Comparison of ENCODE assay signal across 13 mouse cellular contexts in the genomic region with DNA sequence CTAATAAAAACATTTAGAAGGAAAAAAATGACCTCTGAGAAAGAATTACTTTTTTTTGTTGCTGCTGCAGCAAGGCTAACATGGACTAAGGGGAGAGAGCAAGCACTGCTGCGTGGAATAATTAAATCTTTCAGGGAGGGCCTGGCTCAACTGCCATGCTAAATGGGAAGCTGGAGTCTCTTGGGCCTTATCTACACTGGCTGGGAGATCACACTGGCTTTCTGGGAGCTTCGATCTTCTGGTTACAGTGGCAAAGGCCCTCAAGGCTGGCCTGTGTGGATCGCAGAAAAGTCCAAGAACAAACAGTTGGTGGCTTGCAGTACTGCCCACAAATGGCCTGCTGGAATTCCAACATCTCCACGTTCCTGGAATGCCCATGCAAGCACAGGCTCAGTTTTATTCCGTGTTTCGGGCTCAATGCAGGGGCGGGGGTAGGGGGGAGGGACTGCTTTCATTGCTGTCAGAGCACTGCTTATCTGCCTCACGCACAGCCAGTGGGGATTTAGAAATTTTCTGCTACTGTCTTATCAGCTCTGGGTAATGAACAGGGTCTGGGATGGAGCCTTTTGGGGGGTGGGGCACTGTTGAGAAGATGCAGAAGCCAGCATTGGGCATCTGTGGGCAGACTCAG.
DNase-seq lines count a peak whose midpoint lies in the region; ATAC-seq and TF ChIP-seq lines count a peak whose summit lies in the region.
"Had no signal": no experiment of that assay in that cellular context is flagged by ENCODE, and none has a peak within 500 bp of the region (broad histone marks: within the 10 kb centered on the region; RNA-seq: fewer than 3 reads in every experiment).

No protein-coding gene starts in this region.

- no peak for TF ChIP-seq CTCF in forebrain, postnatal 0 days (IDR thresholded peaks at IDR 0.05; ENCODE audit: low read depth)

- H3K4me1 ChIP-seq in heart, embryonic 13.5 days = peaks cover 80% of the 10 kb centered on the region
- H3K4me1 ChIP-seq in forebrain, postnatal 0 days (ENCODE audit: insufficient read depth) = peaks cover 38% of the 10 kb centered on the region
- peaks cover 89% of the 10 kb centered on the region for H3K4me1 ChIP-seq in midbrain, embryonic 12.5 days

- WGBS in heart, embryonic 13.5 days = 9% methylated on average over 8 of the region's 8 CpGs
- 23% methylated on average over 8 of the region's 8 CpGs for WGBS in forebrain, postnatal 0 days
- 23% methylated on average over 8 of the region's 8 CpGs for WGBS in midbrain, embryonic 12.5 days

- no peaks in the 10 kb centered on the region for H3K27me3 ChIP-seq in heart, embryonic 13.5 days (replicated peaks)
- no peaks in the 10 kb centered on the region for H3K27me3 ChIP-seq in forebrain, postnatal 0 days (ENCODE audit: insufficient read depth, low read length)
- H3K27me3 ChIP-seq in midbrain, embryonic 12.5 days = no peaks in the 10 kb centered on the region
- H3K27me3 ChIP-seq: liver, embryonic 13.5 days; stomach, embryonic 15.5 days had no signal

- H3K9me3 ChIP-seq in heart, embryonic 13.5 days = no peaks in the 10 kb centered on the region
- no peaks in the 10 kb centered on the region for H3K9me3 ChIP-seq in forebrain, postnatal 0 days (ENCODE audit: low read length)
- H3K9me3 ChIP-seq in midbrain, embryonic 12.5 days = no peaks in the 10 kb centered on the region
- H3K9me3 ChIP-seq: liver, embryonic 13.5 days; stomach, embryonic 15.5 days had no signal

- no peaks in the 10 kb centered on the region for H3K36me3 ChIP-seq in heart, embryonic 13.5 days
- H3K36me3 ChIP-seq in forebrain, postnatal 0 days (ENCODE audit: insufficient read depth) = no peaks in the 10 kb centered on the region
- H3K36me3 ChIP-seq in midbrain, embryonic 12.5 days = no peaks in the 10 kb centered on the region
- H3K36me3 ChIP-seq: liver, embryonic 13.5 days; stomach, embryonic 15.5 days had no signal

- H3K27ac ChIP-seq in heart, embryonic 13.5 days (replicated peaks) = peak overlapping the region; percentile 96
- no peak overlapping the region; the same call in 1 of the 2 replicates for H3K27ac ChIP-seq in forebrain, postnatal 0 days (ENCODE audit: low read depth, low read length)
- H3K27ac ChIP-seq in midbrain, embryonic 12.5 days (replicated peaks) = peak overlapping the region; percentile 97
- H3K27ac ChIP-seq: liver, embryonic 13.5 days; stomach, embryonic 15.5 days had no signal

- peak overlapping the region; percentile 66 for H3K9ac ChIP-seq in heart, embryonic 13.5 days
- no peak overlapping the region for H3K9ac ChIP-seq in forebrain, postnatal 0 days
- H3K9ac ChIP-seq in midbrain, embryonic 12.5 days (replicated peaks) = peak overlapping the region; percentile 8
- H3K9ac ChIP-seq: liver, embryonic 13.5 days; stomach, embryonic 15.5 days had no signal

- ATAC-seq in heart, embryonic 13.5 days (ENCODE audit: extremely low read depth, insufficient number of reproducible peaks, low FRiP score, low TSS enrichment) = no peak
- peak; percentile 17; the same call in 1 of the 2 replicates for ATAC-seq in forebrain, postnatal 0 days
- ATAC-seq in midbrain, embryonic 12.5 days (ENCODE audit: low FRiP score, low read depth) = peak; percentile 38
- ATAC-seq: activated CD4-positive, CD25-positive, alpha-beta regulatory T cell, adult 4 months had no signal

- no peak for DNase-seq in heart, adult 8-10 months (ENCODE audit: low spot score)
- DNase-seq in Muller cell, postnatal 12 days (ENCODE audit: inconsistent ontology term) = peak; percentile 53
- no peak for DNase-seq in forebrain, postnatal 0 days
- DNase-seq in gastrocnemius, postnatal 25 days = no peak
- DNase-seq in frontal cortex, postnatal 10 days (ENCODE audit: low spot score in 2 of 2) = no peak
- DNase-seq in frontal cortex, postnatal 14 days (ENCODE audit: low spot score in 2 of 2) = no peak
- DNase-seq: cerebellum, adult 11-12 months; kidney, adult 18-20 months; liver, embryonic 13.5 days had no signal

- peak overlapping the region; percentile 51 for H3K4me2 ChIP-seq in heart, embryonic 13.5 days
- no peak overlapping the region for H3K4me2 ChIP-seq in forebrain, postnatal 0 days (ENCODE audit: low read depth)
- H3K4me2 ChIP-seq in midbrain, embryonic 12.5 days (replicated peaks) = peak overlapping the region; percentile 11; the same call in 1 of the 2 replicates
- H3K4me2 ChIP-seq: liver, embryonic 13.5 days; stomach, embryonic 15.5 days had no signal

- no peak overlapping the region for H3K4me3 ChIP-seq in heart, embryonic 13.5 days
- H3K4me3 ChIP-seq in forebrain, postnatal 0 days (ENCODE audit: low read depth, low read length) = no peak overlapping the region
- no peak overlapping the region for H3K4me3 ChIP-seq in midbrain, embryonic 12.5 days
- H3K4me3 ChIP-seq: liver, embryonic 13.5 days; stomach, embryonic 15.5 days had no signal
